Comparison of ENCODE assay signal across 21 mouse cellular contexts in the genomic region with DNA sequence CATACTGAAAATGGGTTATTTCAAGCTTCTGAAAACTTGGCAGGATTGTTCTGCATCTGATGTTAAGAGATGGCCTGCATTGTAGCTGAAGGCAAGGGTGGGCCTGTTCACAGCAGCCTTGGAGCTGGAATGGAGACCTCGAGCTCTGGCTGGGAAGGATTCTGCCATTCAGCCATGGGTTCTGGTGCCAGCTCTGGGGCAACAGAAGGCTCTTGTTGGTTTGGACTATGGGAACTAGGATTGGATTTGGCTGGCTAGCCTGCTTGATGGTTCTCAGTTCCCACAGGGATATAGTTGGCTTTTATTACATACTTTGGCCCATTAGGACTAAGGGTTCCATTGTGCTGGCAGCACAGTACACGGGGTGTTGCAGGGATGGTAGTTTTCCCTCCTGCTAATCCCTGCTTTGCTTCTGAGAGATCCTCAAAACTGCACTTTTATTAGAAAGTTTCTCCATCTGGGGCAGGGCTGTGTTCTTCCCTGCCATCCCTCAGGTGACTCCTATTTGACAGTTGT. TPM values are rescaled to one million over a fixed set of nuclear protein-coding genes. Genes with fewer than 3 reads are reported as not detected.
DNase-seq lines count a peak whose midpoint lies in the region; ATAC-seq and TF ChIP-seq lines count a peak whose summit lies in the region.
"Had no signal": no experiment of that assay in that cellular context is flagged by ENCODE, and none has a peak within 500 bp of the region (broad histone marks: within the 10 kb centered on the region; RNA-seq: fewer than 3 reads in every experiment).

No protein-coding gene starts in this region.

- H3K9ac ChIP-seq in forebrain, postnatal 0 days, result no peak overlapping the region
- no peak overlapping the region for H3K9ac ChIP-seq in forebrain, embryonic 15.5 days (replicated peaks)
- no peak overlapping the region for H3K9ac ChIP-seq in midbrain, embryonic 16.5 days (ENCODE audit: low read depth, low read length)
- no peak overlapping the region for H3K9ac ChIP-seq in midbrain, embryonic 13.5 days (replicated peaks)
- H3K9ac ChIP-seq: embryonic facial prominence, embryonic 15.5 days; hindbrain, embryonic 15.5 days had no signal

- no peak overlapping the region for H3K4me2 ChIP-seq in forebrain, postnatal 0 days (ENCODE audit: low read depth)
- H3K4me2 ChIP-seq in forebrain, embryonic 15.5 days (replicated peaks), result no peak overlapping the region
- H3K4me2 ChIP-seq in midbrain, embryonic 16.5 days (ENCODE audit: low read length), result no peak overlapping the region
- no peak overlapping the region for H3K4me2 ChIP-seq in midbrain, embryonic 13.5 days (replicated peaks)
- H3K4me2 ChIP-seq: embryonic facial prominence, embryonic 15.5 days; heart, embryonic 11.5 days; hindbrain, embryonic 15.5 days had no signal

- peak; percentile 57 for ATAC-seq in forebrain, postnatal 0 days
- ATAC-seq in forebrain, embryonic 15.5 days (replicated peaks), result no peak
- ATAC-seq in midbrain, embryonic 16.5 days, result peak; percentile 15; the same call in 1 of the 2 replicates
- no peak for ATAC-seq in midbrain, embryonic 13.5 days
- ATAC-seq: forebrain, embryonic 14.5 days had no signal

- 76% methylated on average over 2 of the region's 2 CpGs for WGBS in forebrain, postnatal 0 days
- 97% methylated on average over 2 of the region's 2 CpGs for WGBS in forebrain, embryonic 15.5 days
- WGBS in midbrain, embryonic 16.5 days, result 91% methylated on average over 2 of the region's 2 CpGs
- 94% methylated on average over 2 of the region's 2 CpGs for WGBS in midbrain, embryonic 13.5 days

- H3K4me3 ChIP-seq in forebrain, postnatal 0 days (ENCODE audit: low read depth, low read length), result no peak overlapping the region
- H3K4me3 ChIP-seq in forebrain, embryonic 15.5 days, result no peak overlapping the region
- no peak overlapping the region for H3K4me3 ChIP-seq in layer of hippocampus, adult 2 months
- no peak overlapping the region for H3K4me3 ChIP-seq in midbrain, embryonic 16.5 days (ENCODE audit: low read depth, low read length)
- H3K4me3 ChIP-seq in midbrain, embryonic 13.5 days (replicated peaks), result no peak overlapping the region
- H3K4me3 ChIP-seq: embryonic facial prominence, embryonic 15.5 days; erythroblast, embryonic 14.5 days; forebrain, embryonic 10.5 days; heart, adult 2 months; hindbrain, embryonic 10.5 days; hindbrain, embryonic 15.5 days had no signal

- no peaks in the 10 kb centered on the region for H3K4me1 ChIP-seq in forebrain, postnatal 0 days (ENCODE audit: insufficient read depth)
- no peaks in the 10 kb centered on the region for H3K4me1 ChIP-seq in forebrain, embryonic 15.5 days
- H3K4me1 ChIP-seq in midbrain, embryonic 16.5 days (ENCODE audit: control insufficient read depth, insufficient read depth, low read length), result 0 out of 2 replicates have a peak, but pooled peaks cover 4% of the 10 kb centered on the region
- no peaks in the 10 kb centered on the region for H3K4me1 ChIP-seq in midbrain, embryonic 13.5 days (replicated peaks)
- H3K4me1 ChIP-seq: hindbrain, embryonic 15.5 days had no signal

- no peaks in the 10 kb centered on the region for H3K27me3 ChIP-seq in forebrain, postnatal 0 days (ENCODE audit: insufficient read depth, low read length)
- no peaks in the 10 kb centered on the region for H3K27me3 ChIP-seq in forebrain, embryonic 15.5 days
- H3K27me3 ChIP-seq in midbrain, embryonic 16.5 days (ENCODE audit: control insufficient read depth, insufficient read depth, low read depth, low read length), result no peaks in the 10 kb centered on the region
- no peaks in the 10 kb centered on the region for H3K27me3 ChIP-seq in midbrain, embryonic 13.5 days
- H3K27me3 ChIP-seq: embryonic facial prominence, embryonic 15.5 days; hindbrain, embryonic 15.5 days had no signal

- DNase-seq in forebrain, postnatal 0 days, result no peak
- DNase-seq in layer of hippocampus, adult 2 months (ENCODE audit: low spot score in 2 of 2), result no peak
- DNase-seq in layer of hippocampus, adult 18-20 months (ENCODE audit: low spot score in 2 of 2), result no peak
- peak; percentile 36 for DNase-seq in layer of hippocampus, adult 9-11 months
- no peak for DNase-seq in kidney, postnatal 25 days
- DNase-seq: adrenal gland, postnatal 36 days; cerebellum, adult 2 months; cerebellum, postnatal 14 days; embryo, embryonic 11 days; gastrocnemius, postnatal 10 days; heart, adult 2 months had no signal

- no peaks in the 10 kb centered on the region for H3K9me3 ChIP-seq in forebrain, postnatal 0 days (ENCODE audit: low read length)
- no peaks in the 10 kb centered on the region for H3K9me3 ChIP-seq in forebrain, embryonic 15.5 days
- no peaks in the 10 kb centered on the region for H3K9me3 ChIP-seq in midbrain, embryonic 16.5 days (replicated peaks; ENCODE audit: control insufficient read depth, low read length, poor library complexity, severe bottlenecking)
- no peaks in the 10 kb centered on the region for H3K9me3 ChIP-seq in midbrain, embryonic 13.5 days
- H3K9me3 ChIP-seq: embryonic facial prominence, embryonic 15.5 days; forebrain, embryonic 10.5 days; hindbrain, embryonic 10.5 days; hindbrain, embryonic 15.5 days had no signal

- peaks cover 60% of the 10 kb centered on the region for H3K36me3 ChIP-seq in forebrain, postnatal 0 days (ENCODE audit: insufficient read depth)
- H3K36me3 ChIP-seq in forebrain, embryonic 15.5 days, result peaks cover 52% of the 10 kb centered on the region
- peaks cover 20% of the 10 kb centered on the region; the same call in 1 of the 2 replicates for H3K36me3 ChIP-seq in midbrain, embryonic 16.5 days (ENCODE audit: control insufficient read depth, insufficient read depth, low read length)
- peaks cover 81% of the 10 kb centered on the region for H3K36me3 ChIP-seq in midbrain, embryonic 13.5 days

- no peak for TF ChIP-seq CTCF in forebrain, postnatal 0 days (IDR thresholded peaks at IDR 0.05; ENCODE audit: low read depth)
- no peak for TF ChIP-seq CTCF in layer of hippocampus, adult 2 months (conservative IDR thresholded peaks at IDR 0.05)

- H3K27ac ChIP-seq in forebrain, postnatal 0 days (ENCODE audit: low read depth, low read length), result no peak overlapping the region
- no peak overlapping the region for H3K27ac ChIP-seq in forebrain, embryonic 15.5 days (replicated peaks)
- peak overlapping the region; percentile 70 for H3K27ac ChIP-seq in layer of hippocampus, adult 2 months
- H3K27ac ChIP-seq in midbrain, embryonic 16.5 days (ENCODE audit: low read length), result no peak overlapping the region
- no peak overlapping the region for H3K27ac ChIP-seq in midbrain, embryonic 13.5 days
- H3K27ac ChIP-seq: embryonic facial prominence, embryonic 15.5 days; forebrain, embryonic 10.5 days; heart, adult 2 months; hindbrain, embryonic 10.5 days; hindbrain, embryonic 15.5 days had no signal

RNA-seq across cellular contexts. Expression of gene Pank2, which starts 34.5 kb away (rescaled TPM):
- total RNA-seq in forebrain, postnatal 0 days (2014; rRNA removed), result 41.9 and 44.9 TPM in 2 replicates
- 28.6 and 33.5 TPM in 2 replicates for polyA plus RNA-seq in forebrain, postnatal 0 days (2015; fragmentation: Nextera tagmentation; extraction: Ambion mirVana)
- 36.4 and 37.0 TPM in 2 replicates for polyA plus RNA-seq in forebrain, embryonic 15.5 days (2015; fragmentation: Nextera tagmentation; extraction: Ambion mirVana)
- 10 to 100 TPM; 56.5 to 60.2 TPM for total RNA-seq in layer of hippocampus, adult 2 months (2021)
- 10 to 100 TPM; 51.1 to 60.1 TPM for total RNA-seq in layer of hippocampus, adult 18-20 months (2021)
- polyA plus RNA-seq in midbrain, embryonic 16.5 days (2015; fragmentation: Nextera tagmentation; extraction: Ambion mirVana), result 20.3 and 22.6 TPM in 2 replicates
- polyA plus RNA-seq in midbrain, embryonic 13.5 days (2015; fragmentation: Nextera tagmentation; extraction: Ambion mirVana), result 29.2 and 33.9 TPM in 2 replicates

RNA-seq across cellular contexts. Expression of gene Rnf24, which starts 55.9 kb away (rescaled TPM):
- 19.5 and 24.4 TPM in 2 replicates for total RNA-seq in forebrain, postnatal 0 days (2014; rRNA removed)
- 8.7 and 11.8 TPM in 2 replicates for polyA plus RNA-seq in forebrain, postnatal 0 days (2015; fragmentation: Nextera tagmentation; extraction: Ambion mirVana)
- polyA plus RNA-seq in forebrain, embryonic 15.5 days (2015; fragmentation: Nextera tagmentation; extraction: Ambion mirVana), result 20.5 and 20.6 TPM in 2 replicates
- total RNA-seq in layer of hippocampus, adult 2 months (2021), result 10 to 100 TPM; 29.3 to 31.1 TPM
- total RNA-seq in layer of hippocampus, adult 18-20 months (2021), result 10 to 100 TPM; 28.8 to 32.3 TPM
- 20.1 and 21.1 TPM in 2 replicates for polyA plus RNA-seq in midbrain, embryonic 16.5 days (2015; fragmentation: Nextera tagmentation; extraction: Ambion mirVana)
- polyA plus RNA-seq in midbrain, embryonic 13.5 days (2015; fragmentation: Nextera tagmentation; extraction: Ambion mirVana), result 23.1 and 23.6 TPM in 2 replicates
- polyA plus RNA-seq: erythroblast, embryonic 14.5 days had no signal

Comparison
In these comparisons a context has a peak if more than half of its experiments do, and no peak if none do; other contexts are left out.
1. ATAC-seq: peak in forebrain, postnatal 0 days (single experiment) and midbrain, embryonic 16.5 days (single experiment); none in forebrain, embryonic 15.5 days (single experiment) and midbrain, embryonic 13.5 days (single experiment).